Mouse (Mus musculus) layer of hippocampus, adult 2 months (tissue): Measurements from ENCODE around the gene Mus81. TPM values are rescaled to one million over a fixed set of nuclear protein-coding genes. Genes with fewer than 3 reads are reported as not detected.

Source experiments
- DNase-seq, 2 experiments: peaks; one replicate each; pipeline ENCODE4 v3.0.0; 2022; ENCODE audit warnings: low spot score in 2 of 2
- H3K27ac ChIP-seq: fragments of 200-600 bp; 2 replicates; pipeline ENCODE4 v1.8.1; 2022
- H3K4me3 ChIP-seq: fragments of 200-600 bp; 2 replicates; pipeline ENCODE4 v1.8.1; 2022; ENCODE audit warnings: mild to moderate bottlenecking
- CTCF ChIP-seq: fragments of 200-600 bp; conservative IDR thresholded peaks from 2 replicates; pipeline ENCODE4 v1.8.1; 2022; ENCODE audit warnings: antibody characterized with exemption, mild to moderate bottlenecking, moderate library complexity
- total RNA-seq, 2 experiments: library from RNA; stranded (reverse); gene quantifications; 2 replicates each; pipeline ENCODE4 v1.2.3; 2021

Mus81 gene
- total RNA-seq, 2 experiments from 2014 or later, result 40.9 to 42.9 TPM

GRCm38 (mm10) chr19:5474281-5475068 lies 13.7 kb downstream of the Mus81 start:
- H3K4me3 ChIP-seq, result peak overlapping the region; percentile 55
- no peak for DNase-seq
- no peak for TF ChIP-seq CTCF
- H3K27ac ChIP-seq, result peak overlapping the region; percentile 82

GRCm38 (mm10) chr19:5473720-5474119 lies 14.5 kb downstream of the Mus81 start, which contains the start of gene Efemp2:
Gene Efemp2 (plus strand): TSS chr19:5473954.
- Histone ChIP-seq H3K27ac (peak within 1 kb of the TSS; percentile 82), H3K4me3 (peak within 1 kb of the TSS; percentile 55)
- DNase-seq, result peak; percentile 55 to 60
- no peak for TF ChIP-seq CTCF

GRCm38 (mm10) chr19:5472857-5473256 lies 15.3 kb downstream of the Mus81 start:
- DNase-seq, result no peak
- Histone ChIP-seq H3K27ac (no peak overlapping the region), H3K4me3 (no peak overlapping the region)
- TF ChIP-seq CTCF, result peak; percentile 67

- TF ChIP-seq CTCF, result no peak
- no peak overlapping the region for H3K27ac ChIP-seq
- no peak for DNase-seq
- H3K4me3 ChIP-seq, result no peak overlapping the region
Observed at GRCm38 (mm10) chr19:5471846-5472245, 16.4 kb downstream of the Mus81 start.

- Histone ChIP-seq H3K4me3 (no peak within 1 kb of the TSS), H3K27ac (no peak within 1 kb of the TSS)
- no peak for TF ChIP-seq CTCF
- DNase-seq, result no peak
Observed at GRCm38 (mm10) chr19:5468374-5468773, 19.8 kb downstream of the Mus81 start, which contains the start of gene Ctsw. Gene Ctsw (minus strand): TSS chr19:5468507.

GRCm38 (mm10) chr19:5466916-5467500 lies 21.2 kb downstream of the Mus81 start:
- DNase-seq, result no peak
- Histone ChIP-seq H3K4me3 (no peak overlapping the region), H3K27ac (no peak overlapping the region)
- no peak for TF ChIP-seq CTCF

- no peak for DNase-seq
- no peak overlapping the region for H3K4me3 ChIP-seq
- no peak for TF ChIP-seq CTCF
- H3K27ac ChIP-seq, result peak overlapping the region; percentile 72
Observed at GRCm38 (mm10) chr19:5465037-5465436, 23.2 kb downstream of the Mus81 start.

- Histone ChIP-seq H3K4me3 (peak overlapping the region; percentile 30), H3K27ac (peak overlapping the region; percentile 72)
- peak; percentile 96 for TF ChIP-seq CTCF
- peak in 1 of 2 experiments; percentile 68 for DNase-seq
Observed at GRCm38 (mm10) chr19:5463791-5464562, 24.2 kb downstream of the Mus81 start.

- Histone ChIP-seq H3K4me3 (no peak overlapping the region), H3K27ac (no peak overlapping the region)
- no peak for TF ChIP-seq CTCF
- DNase-seq, result no peak
Observed at GRCm38 (mm10) chr19:5463212-5463611, 25.0 kb downstream of the Mus81 start.

GRCm38 (mm10) chr19:5461411-5461810 lies 26.8 kb downstream of the Mus81 start:
- H3K4me3 ChIP-seq, result peak overlapping the region; percentile 77
- TF ChIP-seq CTCF, result no peak
- DNase-seq, result no peak
- no peak overlapping the region; the same call in 1 of the 2 replicates for H3K27ac ChIP-seq

GRCm38 (mm10) chr19:5460465-5460911 lies 27.7 kb downstream of the Mus81 start, which contains the start of gene Fibp:
Gene Fibp (plus strand): TSS chr19:5460615.
- Histone ChIP-seq H3K27ac (peak within 1 kb of the TSS; percentile 100), H3K4me3 (peak within 1 kb of the TSS; percentile 77)
- TF ChIP-seq CTCF, result no peak
- DNase-seq, result peak; percentile 81 to 91

- Histone ChIP-seq H3K4me3 (peak overlapping the region; percentile 77), H3K27ac (peak overlapping the region; percentile 100)
- no peak for TF ChIP-seq CTCF
- no peak for DNase-seq
Observed at GRCm38 (mm10) chr19:5459896-5460295, 28.3 kb downstream of the Mus81 start.

- H3K27ac ChIP-seq, result peak overlapping the region; percentile 100
- TF ChIP-seq CTCF, result peak; percentile 9; the same call in 1 of the 2 replicates
- DNase-seq, result peak; percentile 62 to 78
- H3K4me3 ChIP-seq, result no peak overlapping the region
Observed at GRCm38 (mm10) chr19:5459019-5459418, 29.2 kb downstream of the Mus81 start.
